Mouse (Mus musculus): ENCODE measurements around the gene Zdhhc12.

- TF ChIP-seq CTCF (conservative IDR thresholded peaks at IDR 0.05; ENCODE audit: low read length) (no peak), NANOG (IDR thresholded peaks at IDR 0.05; ENCODE audit: borderline replicate concordance, low read length) (peak; percentile 78), POU5F1 (IDR thresholded peaks at IDR 0.05; ENCODE audit: borderline replicate concordance, low read length) (no peak)
These were observed 41.6 kb upstream of the Zdhhc12 start for GRCm38 (mm10) chr2:30134928-30135620.
